Mouse (Mus musculus): Measurements from ENCODE around the gene Adgre4.

- no peak for TF ChIP-seq CTCF (conservative IDR thresholded peaks at IDR 0.05; ENCODE audit: low read length)
- TF ChIP-seq POU5F1 (IDR thresholded peaks at IDR 0.05; ENCODE audit: borderline replicate concordance, low read length) = no peak
These were observed 46.9 kb upstream of the Adgre4 start for GRCm38 (mm10) chr17:55702865-55703264.
